Mouse (Mus musculus) cerebellum, postnatal 4 days (tissue): ENCODE results near the gene Smco3.

ENCODE experiments used
- DNase-seq, 2 experiments: peaks; one replicate each; pipeline ENCODE4 v3.0.0; 2022; ENCODE audit warnings: low spot score in 2 of 2, mixed read lengths in 1 of 2

The Smco3 gene

DNA sequence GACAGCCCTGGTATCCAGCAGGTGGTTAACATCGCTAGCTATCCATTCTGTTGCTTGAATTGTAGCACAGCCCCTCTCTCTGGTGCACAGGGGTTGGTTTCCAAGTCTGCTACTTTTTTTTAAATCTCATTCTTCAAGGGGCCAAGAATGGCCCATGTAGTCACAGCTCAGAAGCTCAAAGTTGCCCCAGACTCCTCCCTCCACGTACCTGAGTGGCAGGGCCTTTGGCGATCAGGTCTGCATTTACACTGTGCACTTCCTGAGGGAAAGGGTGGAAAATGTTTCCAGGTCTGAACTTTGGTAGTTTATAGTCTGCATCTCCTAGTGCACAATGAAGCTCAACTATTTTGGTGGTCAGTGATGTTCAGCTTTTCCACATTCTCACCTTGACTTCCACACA, 12.0 kb upstream of the Smco3 start:
- no peak for DNase-seq

DNA sequence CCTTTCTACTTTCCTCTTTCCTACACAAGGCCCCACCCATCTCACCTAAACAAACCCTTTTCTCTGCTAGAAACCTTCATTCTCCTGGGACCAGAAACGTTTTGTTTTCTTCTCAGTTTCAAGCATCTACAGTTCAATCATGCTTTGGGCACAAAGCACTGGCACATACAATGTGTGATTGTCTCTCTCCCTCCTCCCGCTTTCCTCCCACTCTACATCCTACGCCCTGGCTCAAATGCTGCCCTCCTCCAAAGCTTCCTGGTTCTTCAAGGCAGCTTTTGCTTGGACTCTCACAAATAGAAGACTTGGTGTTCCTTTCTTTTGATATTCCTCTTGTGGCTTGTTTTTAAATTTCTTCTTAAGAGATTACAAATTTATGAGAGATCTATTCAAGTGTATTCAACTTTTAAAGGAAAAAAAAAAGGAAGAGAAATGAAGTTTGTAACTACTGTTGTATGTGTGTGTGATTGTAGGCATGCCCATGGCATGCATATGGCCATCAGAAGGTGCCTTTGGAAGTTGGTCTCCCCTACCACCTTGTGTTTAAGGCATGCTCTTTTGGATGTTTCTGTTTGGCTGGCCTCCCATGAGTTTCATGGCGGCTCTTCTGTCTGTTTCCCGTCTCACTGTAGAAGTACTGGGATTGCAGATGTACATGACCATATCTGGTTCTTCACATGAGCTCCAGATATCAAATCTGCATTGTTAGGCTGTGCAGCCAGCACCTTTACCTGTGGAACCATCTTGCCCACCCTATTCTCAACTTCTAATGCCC, 10.6 kb upstream of the Smco3 start:
- no peak for DNase-seq

DNA sequence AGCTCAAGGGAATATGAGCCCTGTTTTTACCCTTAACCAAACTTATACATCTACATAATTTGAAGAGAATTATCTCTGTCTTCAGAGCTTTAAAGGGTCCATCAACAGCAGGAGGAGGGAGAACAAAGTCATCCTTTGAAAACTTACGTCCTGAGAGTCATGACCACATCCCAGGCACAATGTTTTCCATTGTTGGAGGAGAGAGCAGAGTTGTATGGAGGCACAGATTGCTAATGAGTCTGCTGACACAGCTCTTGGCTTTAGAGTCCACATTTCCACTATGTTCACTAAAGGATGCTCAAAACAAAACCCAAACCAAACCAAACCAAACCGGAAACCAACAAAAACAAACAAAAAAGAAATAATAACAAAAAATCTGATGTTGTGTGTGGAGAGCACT, 9.7 kb upstream of the Smco3 start:
- DNase-seq, result no peak

DNA sequence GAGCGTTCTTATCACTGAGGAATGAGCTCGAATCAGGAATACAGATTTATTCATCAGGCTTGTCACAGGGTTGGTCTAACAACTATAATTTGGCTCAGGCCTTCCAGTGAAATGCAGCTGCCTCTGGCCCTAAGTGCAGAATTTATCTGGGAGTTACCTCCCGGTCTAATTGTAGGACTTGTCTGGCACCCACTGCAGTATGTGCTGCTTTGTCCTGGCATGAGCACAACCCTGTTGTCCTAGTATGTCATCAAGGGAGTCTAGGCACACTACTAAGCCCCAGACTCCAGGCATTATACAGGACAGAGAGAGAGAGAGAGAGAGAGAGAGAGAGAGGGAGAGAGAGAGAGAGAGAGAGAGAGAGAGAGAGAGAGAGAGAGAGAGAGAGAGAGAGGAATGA, 2.1 kb upstream of the Smco3 start:
- no peak for DNase-seq

DNA sequence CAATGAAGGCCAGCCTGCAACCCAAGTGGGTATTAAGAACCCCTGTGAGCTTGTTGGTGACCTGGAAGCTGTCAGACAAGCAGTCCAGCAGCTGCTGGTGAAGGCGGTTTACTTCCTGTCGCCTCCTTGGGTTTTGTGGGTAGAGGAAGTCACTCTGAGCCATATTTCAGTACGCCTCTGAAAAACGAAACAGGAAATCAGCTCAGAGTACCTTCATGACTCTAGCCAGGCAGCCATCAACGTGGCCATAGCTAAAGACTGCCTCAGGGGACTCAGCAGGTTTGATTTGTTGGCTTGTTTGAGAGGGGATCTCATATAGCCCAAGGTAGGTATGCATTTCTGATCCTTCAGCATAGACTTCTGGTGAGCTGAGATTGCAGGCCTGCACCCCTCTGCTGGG, 3.5 kb downstream of the Smco3 start:
- DNase-seq, result no peak

DNA sequence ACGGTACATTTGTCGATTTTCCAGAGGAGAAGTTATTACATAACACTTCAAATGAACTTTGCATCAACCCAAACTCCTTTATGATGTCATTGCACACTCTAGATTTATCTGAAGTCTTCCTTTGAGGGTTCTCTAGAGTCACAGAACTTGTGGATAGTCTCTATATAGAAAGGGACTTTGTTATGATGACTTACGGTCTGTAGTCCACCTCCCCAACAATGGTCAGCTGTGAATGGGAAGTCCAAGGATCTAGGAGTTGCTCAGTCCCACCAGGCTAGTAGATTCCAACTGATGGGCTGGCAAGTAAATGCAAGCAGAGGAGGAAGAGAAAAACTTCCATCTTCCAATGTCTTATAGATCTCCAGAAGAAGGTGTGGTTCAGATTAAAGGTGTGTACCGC, 6.6 kb downstream of the Smco3 start:
- DNase-seq, result no peak

DNA sequence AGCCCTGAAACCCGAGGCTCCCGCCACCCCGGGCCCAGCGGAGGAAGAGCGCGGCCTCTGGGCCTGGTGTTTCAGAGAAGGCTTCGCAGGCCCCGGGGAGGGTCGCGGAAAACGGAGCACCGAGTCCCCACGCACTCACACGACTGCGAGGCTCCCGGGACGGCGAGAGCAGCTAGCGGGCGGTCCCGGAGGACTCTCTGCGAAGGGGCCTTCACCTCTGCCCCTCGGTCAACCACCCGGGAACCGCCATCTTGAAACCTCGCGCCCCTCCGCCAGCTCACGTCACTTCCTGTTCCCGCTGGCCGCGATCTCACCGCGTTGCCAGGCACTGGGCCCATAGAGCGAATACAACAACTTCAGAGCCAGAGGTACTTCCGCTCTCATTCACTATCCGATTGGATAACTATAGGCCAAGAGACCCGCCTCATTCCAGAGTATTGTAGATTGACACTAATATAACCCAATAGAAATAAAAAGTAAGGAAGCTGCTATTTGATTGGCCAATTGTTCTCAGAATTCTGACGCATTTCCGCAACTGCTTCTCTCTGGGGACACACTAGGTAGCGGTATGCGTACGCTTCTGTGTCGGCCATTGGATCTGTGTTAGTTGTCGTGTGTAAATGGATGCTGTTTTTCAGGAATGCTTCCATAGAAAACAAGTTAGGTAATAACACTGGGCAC, 7.2 kb downstream of the Smco3 start, which contains the start of gene Wbp11:
Wbp11 (minus strand) TSS at position 353 of the 681 bp plus-strand sequence.
- peak; percentile 84 to 91 for DNase-seq

DNA sequence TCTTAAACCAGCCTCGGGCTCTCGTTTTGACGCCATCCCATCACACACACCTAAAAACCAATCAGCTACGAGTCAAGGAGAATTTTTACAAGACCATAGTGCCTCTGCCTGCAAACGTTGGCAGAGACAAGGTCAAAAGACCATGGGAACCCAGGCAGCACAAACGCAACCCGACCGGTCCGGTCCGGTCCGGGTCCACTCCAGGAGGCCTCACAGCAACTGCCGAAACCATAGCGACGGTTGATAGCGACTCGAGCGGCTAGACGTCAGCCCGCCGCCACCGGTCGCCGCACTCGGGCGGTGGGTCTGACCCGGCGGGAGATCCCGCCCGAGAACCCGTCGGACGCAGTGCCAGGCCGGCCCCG, 7.8 kb downstream of the Smco3 start, which contains the start of gene BC049715:
BC049715 (plus strand) TSS at position 111 of the 365 bp plus-strand sequence.
- no peak for DNase-seq

DNA sequence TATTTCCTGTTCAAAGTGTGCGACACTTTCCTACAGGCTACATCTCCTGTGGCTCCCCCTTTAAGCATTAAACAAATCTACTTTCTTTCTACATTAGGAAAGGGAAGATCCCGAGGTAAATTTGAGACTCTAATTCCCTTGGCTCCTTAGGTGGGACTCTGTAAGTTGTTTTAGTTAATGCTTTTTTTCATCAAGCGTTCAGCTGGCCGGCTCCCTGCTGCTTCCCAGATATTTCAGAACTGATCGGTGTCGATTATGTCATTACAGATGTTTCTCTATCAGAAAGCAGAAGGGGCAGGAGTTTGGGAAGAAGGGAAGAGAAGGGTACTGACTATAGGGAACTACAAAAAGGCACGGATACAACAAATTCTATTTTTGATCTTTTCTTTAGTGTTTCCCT, 8.1 kb downstream of the Smco3 start:
- DNase-seq, result no peak

DNA sequence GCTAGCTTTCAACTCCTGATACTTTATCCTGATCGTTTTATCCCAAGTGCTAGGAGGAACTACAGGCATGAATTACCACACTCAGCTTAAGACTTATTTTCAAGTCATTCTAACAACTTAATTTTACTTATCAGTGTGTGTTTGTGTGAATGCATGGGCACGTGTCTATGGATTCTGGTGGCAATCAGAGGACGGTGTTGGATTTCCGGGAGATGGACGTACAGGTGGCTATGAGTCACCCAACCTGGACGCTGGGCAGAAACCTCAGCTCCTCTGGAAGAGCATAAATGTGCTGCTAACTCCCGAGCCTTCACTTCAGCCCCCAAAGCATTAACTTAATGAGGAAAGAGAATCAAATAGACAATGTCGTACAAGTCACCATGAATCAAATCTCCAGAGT, 10.3 kb downstream of the Smco3 start:
- DNase-seq, result no peak

DNA sequence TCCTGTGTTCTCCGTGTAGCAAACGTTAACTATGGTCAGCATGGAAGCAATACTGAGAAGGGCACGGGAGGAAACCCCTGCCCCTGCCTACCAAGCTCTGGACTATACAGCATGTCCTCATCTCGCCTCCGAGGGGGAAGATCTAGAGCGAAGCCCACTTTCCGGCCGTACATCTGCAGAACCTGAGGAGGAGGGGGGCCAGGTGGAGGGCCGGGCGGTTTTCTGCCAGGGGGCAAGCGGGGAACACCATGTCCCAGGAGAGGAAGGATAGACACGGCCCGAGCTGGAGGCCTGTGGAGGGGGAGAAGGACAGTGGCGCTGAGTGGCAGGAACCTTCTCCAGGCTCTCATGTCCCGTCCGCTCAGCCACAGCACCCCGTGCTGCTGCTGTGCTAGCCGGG, 14.2 kb downstream of the Smco3 start:
- no peak for DNase-seq

DNA sequence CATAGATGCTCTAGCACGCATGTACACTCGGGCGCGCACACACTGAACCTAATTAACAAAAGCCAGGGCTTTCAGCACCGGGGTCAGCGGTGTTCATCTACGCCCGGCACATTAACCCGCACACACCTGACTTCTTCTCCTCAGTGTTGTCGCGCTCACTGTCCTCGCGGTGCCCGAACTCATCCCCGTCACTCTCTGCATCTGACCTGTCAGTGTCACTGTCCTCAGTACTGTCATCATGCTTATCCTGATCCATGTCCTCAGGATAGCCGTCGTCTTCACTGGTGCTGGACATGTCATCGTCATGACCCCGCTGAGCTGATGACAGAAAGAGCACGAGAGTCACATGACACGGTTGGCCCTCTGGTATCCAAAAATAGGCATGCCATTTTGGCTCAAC, 14.9 kb downstream of the Smco3 start:
- no peak for DNase-seq

DNA sequence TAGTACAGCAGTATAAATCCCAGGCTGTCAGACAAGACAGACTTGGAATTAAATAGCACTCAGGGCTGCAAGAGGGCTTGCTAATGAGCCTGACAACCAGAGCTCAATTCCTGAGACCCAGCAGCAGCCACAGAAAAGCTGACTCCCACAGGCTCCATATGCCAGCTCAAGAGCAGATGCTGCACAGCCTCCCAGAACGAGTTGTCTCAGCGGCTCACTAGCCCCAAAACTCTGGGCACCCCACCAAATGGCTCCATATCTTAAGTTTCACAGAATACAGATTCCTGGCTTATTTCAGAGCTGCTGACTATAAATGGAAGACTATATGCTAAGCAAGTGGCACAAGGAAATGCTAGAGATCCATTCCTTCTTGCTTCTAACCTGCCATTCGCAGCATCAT, 17.7 kb downstream of the Smco3 start:
- DNase-seq, result no peak

DNA sequence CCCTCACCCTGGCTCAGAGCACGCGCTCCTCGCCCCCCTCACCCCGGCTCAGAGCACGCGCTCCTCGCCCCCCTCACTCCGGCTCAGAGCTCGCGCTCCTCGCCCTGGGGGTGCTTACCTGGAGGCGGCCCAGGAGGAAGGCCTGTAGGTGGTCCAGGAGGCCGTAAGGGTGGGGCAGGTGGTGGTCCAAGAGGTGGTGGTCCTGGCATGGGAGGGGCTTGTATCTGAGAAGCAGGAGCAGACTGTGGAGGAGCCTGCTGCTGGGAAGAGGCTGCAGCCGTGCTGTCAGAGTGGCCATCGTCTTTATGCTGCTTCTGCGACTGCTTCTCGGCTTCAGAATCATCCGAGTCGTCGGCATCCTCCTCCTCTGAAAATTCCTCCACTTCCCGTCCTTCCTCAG, 18.4 kb downstream of the Smco3 start:
- no peak for DNase-seq

DNA sequence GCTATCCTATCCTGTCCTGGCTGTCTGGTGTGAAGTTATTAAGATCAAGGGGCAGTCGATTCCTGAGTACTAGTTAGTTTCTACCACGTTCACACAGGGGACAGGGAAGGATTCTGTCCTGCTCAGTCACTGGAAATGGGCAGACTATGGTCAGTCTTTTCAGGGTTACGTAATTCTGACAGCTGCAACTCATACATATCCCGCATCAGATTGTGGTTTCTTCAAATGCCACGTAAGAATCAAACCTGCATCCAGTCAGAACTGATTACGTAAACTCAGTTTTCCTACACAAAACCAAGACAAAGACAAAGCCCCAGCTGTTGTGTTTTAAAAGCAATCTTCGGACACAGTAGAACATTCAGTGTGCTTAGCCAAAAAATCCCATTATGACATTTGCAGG, 19.9 kb downstream of the Smco3 start:
- DNase-seq, result no peak

DNA sequence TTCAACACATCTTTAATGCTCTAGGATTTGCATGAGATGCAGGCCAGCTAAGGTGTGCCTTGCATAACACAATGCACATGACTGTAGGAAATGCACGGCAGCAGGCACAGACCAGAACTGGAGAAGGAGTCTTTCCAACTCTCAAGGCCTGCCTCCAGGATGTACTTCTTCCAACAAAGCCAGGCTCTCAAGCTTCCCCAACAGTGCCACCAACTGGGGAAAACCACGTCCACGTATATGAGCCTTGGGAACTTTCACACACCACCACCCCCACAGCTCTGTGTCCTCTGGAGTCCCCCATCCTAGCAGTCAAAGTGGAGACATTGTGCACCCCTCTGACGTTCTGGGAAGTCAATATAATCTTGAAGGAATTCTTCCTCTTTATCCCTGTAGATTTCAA, 22.1 kb downstream of the Smco3 start:
- no peak for DNase-seq

DNA sequence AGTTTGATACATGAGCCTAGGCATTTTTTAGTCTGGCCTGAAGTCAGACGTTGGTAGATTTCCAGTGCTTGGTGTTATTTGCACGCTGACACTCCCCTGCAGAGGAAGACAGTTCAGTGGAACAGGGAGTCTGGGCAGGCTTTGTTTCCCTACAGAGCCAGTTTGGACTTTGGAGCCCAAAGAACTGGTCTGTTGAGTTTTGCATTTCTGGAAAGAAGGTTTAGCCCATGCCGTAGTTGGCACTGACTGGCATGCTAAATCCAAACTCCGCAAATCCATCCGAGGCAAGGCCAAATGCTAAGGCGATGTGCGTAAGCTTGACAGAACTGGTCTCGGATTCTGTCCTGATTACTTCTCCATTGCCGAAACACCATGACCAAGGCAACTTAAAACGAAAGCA, 24.1 kb downstream of the Smco3 start:
- no peak for DNase-seq

DNA sequence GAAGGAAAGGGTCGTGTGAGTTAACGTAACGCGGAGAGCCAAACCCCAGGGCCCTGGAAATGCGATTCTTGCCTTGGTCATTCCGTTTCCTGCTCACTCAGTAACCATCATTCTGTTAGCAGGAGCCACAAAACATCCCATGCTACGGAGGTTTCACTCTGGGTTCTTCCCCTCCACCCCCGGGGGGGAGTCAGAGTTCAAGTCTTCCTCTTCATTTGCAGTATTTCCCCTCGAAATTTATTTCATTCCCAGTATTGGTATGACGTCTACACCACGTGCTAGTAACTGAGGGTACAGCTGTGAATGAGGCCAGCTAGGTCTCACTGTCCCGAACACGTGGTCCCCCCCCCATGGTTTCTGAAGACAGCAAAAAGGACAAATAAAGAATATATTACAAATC, 25.6 kb downstream of the Smco3 start:
- DNase-seq, result no peak

DNA sequence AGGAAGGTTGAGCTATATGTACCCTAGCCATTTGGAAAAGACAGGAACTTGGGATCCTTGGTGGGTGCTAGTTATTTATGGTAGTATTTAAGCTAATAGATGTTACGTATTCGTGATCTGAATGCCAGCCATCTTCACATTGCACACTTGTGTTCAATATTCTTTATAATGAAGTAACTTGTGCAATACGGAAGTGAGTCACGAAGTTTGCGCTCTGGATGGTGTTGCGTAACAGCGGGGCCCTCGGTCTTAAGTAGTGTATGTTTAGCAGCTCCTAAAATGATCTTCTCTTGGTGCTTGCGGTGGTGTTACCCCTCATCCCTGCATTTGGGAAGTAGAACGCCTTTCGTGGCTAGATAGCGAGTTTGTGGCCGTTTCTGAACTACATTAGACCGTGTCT, 26.2 kb downstream of the Smco3 start:
- no peak for DNase-seq

DNA sequence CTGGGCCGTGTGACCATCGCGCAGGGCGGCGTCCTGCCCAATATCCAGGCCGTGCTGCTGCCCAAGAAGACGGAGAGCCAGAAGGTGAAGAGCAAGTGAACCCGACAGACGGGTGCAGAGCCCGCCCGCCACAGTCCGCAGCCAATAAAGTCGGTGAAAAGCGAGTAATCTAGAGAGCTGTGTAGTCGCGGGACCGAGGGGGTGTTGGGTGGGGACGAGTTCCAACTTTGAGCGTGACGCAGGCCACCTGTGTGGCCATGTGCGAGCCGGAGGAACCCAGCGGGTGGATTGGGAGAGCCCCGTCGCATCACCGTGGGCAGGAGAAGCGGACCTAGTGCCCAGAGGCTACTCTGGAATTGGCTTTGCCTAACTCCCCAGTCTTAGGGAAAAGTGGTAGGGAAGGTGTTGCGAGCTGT, 26.6 kb downstream of the Smco3 start:
- DNase-seq, result no peak

DNA sequence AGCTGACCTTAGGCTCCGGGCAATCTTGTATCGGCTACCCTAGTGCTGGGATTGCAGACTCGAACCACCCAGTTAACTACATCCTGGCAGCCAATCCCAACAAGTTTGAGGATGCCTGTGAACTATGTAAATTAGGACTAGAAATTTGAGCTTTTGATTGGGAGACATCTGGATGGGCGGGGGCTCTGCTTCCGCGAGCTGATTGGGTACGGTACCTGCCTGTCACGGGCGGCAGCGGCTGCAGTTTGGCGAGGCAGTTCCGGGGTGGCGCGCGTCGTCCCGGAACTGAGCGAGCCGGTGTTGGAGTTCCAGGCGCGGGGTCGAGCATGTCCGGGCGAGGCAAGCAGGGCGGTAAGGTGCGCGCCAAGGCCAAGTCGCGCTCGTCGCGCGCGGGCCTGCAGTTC, 27.2 kb downstream of the Smco3 start, which contains the start of gene H2afj:
H2afj (plus strand) TSS at position 231 of the 404 bp plus-strand sequence.
- DNase-seq, result peak; percentile 98

DNA sequence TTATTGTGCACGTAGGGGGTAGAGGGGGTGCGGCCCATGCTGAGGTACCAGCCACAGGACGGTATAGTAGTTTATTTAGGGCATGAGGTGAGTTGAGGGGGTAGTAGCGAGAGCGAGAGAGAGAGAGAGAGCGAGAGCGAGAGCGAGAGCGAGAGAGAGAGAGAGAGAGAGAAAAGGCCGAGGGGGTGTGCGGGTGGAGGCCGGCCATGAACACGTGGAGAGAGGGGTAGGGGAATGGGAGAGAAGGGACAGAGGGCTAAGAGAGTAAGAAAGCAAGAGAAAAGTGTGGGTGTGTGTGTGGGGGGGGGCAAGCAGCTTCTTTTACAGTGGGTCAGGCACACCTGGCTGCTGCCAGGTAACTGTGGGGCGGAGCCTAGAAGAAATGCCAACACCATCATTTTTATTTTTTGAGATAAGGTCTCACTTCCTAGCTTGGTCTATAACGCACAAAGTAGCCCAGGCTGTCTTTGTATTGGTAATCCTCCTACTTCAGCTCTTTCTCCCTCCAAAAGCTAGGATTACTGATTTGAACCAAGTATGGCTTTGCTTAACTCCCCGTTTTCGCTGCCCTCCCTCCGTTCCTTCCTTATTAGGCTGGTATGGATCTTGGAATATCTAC, 27.7 kb downstream of the Smco3 start:
- DNase-seq, result no peak

DNA sequence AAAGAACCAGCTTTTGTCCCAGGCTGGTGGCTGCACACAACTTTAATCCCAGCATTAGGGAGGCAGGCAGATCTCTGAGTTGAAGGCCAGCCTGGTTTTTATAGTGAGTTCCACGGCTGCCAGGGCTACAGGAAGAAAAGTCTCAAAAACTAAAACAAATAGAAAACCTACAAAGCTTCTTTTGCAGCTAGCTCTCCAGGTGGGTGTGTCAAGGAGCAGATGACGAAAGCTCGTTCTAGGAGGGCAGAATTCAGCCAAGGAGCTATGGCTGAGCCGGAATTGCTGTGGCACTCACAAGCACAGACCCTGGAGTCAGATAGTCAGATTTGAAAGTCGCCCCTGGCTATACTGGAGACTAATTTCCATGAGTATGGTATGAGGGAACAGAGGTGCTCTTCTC, 28.4 kb downstream of the Smco3 start:
- no peak for DNase-seq
